Mouse (Mus musculus): ENCODE data around the gene Dnmt3l. TPM values are rescaled to one million over a fixed set of nuclear protein-coding genes. Genes with fewer than 3 reads are reported as not detected.
"Not testable (repeated sequence)": the region's sequence is repeated elsewhere in the genome, so short reads cannot be mapped to it uniquely, and the experiment has no call there.

Dnmt3l gene
- total RNA-seq, 1 experiment, result 388 TPM

GRCm38 (mm10) chr10:78008169-78008568, 33.6 kb upstream of the Dnmt3l start:
- no peak overlapping the region for H3K27ac ChIP-seq (ENCODE audit: insufficient read depth, low read depth, low read length, poor library complexity, severe bottlenecking)
- DNase-seq (ENCODE audit: low read depth, low spot score), result no peak
- in situ Hi-C loops (cut with MboI; ENCODE audit: low sequenced_read_pairs in 2 of 2, unreplicated experiment in 2 of 2), result no loop called here
- peak overlapping the region; percentile 89 for H3K9ac ChIP-seq (ENCODE audit: insufficient read depth, low read depth, low read length, poor library complexity, severe bottlenecking)
- TF ChIP-seq HCFC1 (IDR thresholded peaks at IDR 0.05; ENCODE audit: borderline replicate concordance, insufficient read depth, low read length) (no peak), CHD2 (IDR thresholded peaks at IDR 0.05; ENCODE audit: low read depth, low read length) (no peak), MAFK (IDR thresholded peaks at IDR 0.05; ENCODE audit: insufficient read depth, low read depth, low read length) (no peak), ZC3H11A (IDR thresholded peaks at IDR 0.05; ENCODE audit: borderline replicate concordance, low read depth, low read length) (no peak), ZNF384 (IDR thresholded peaks at IDR 0.05; ENCODE audit: low read depth, low read length) (no peak)
- peaks cover 0 to 10% of the 10 kb centered on the region in 2 experiments; a peak in 1 of 4 replicates for H3K4me1 ChIP-seq (ENCODE audit: control insufficient read depth in 2 of 2, insufficient read depth in 2 of 2, low read length in 2 of 2, poor library complexity in 1 of 2)
- peak overlapping the region; percentile 81 to 99 for H3K4me3 ChIP-seq (ENCODE audit: insufficient read depth in 1 of 2, low read depth in 1 of 2, low read length in 2 of 2, poor library complexity in 1 of 2, severe bottlenecking in 1 of 2)
- peaks cover 20% of the 10 kb centered on the region; the same call in 1 of the 2 replicates for H3K36me3 ChIP-seq (ENCODE audit: control insufficient read depth, insufficient read depth, low read length, poor library complexity, severe bottlenecking)
- no peaks in the 10 kb centered on the region for H3K9me3 ChIP-seq (ENCODE audit: control insufficient read depth, insufficient read depth, low read depth, low read length)

DNA sequence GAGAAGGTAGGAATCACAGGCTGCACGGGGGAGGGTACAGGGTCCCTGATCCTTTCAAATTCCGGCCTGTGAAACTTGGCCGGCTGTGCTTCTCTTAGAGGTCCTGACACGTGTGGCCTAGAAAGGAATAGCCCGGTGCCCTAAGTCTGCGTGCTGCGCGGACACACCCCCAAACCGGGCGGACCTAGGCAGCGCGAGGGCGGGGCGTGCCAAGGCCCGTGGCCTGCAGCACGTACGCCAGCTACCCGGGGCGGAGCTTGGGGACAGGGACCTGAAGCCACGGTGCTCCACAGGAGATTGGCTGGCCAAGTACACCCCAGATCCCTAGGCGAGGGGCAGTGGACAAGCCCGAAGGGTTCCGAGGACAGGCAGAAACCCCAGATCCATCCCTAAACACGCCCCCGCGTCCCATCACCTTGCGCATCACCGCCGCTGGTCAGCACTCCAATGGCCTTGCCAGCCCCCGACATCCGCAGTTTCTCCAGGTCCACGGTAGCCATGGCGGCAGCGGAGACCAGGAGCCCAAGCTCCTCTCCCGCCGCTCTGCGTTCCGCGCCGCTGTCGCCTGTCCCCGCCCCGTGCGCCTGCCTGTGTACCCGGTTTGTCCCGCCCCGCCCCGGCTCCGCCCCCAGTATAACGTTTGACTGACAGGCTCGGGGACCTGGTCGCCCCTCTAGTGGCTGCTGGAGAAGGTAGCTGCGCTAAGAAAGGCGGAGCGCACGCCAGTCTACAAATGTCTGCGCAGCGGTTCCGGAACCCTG, 32.4 kb upstream of the Dnmt3l start:
- Histone ChIP-seq H3K36me3 (ENCODE audit: control insufficient read depth, insufficient read depth, low read length, poor library complexity, severe bottlenecking) (peaks cover 18% of the 10 kb centered on the region; the same call in 1 of the 2 replicates), H3K27ac (ENCODE audit: insufficient read depth, low read depth, low read length, poor library complexity, severe bottlenecking) (peak overlapping the region; percentile 93), H3K9me3 (ENCODE audit: control insufficient read depth, insufficient read depth, low read depth, low read length) (no peaks in the 10 kb centered on the region), H3K9ac (ENCODE audit: insufficient read depth, low read depth, low read length, poor library complexity, severe bottlenecking) (peak overlapping the region; percentile 89), H3K4me1 (ENCODE audit: control insufficient read depth in 2 of 2, insufficient read depth in 2 of 2, low read length in 2 of 2, poor library complexity in 1 of 2) (peaks cover 0 to 10% of the 10 kb centered on the region in 2 experiments; a peak in 1 of 4 replicates), H3K4me3 (ENCODE audit: insufficient read depth in 1 of 2, low read depth in 1 of 2, low read length in 2 of 2, poor library complexity in 1 of 2, severe bottlenecking in 1 of 2) (peak overlapping the region; percentile 81 to 99)
- TF ChIP-seq ZC3H11A (IDR thresholded peaks at IDR 0.05; ENCODE audit: borderline replicate concordance, low read depth, low read length), result no peak
- no peak for TF ChIP-seq MAFK (IDR thresholded peaks at IDR 0.05; ENCODE audit: insufficient read depth, low read depth, low read length)
- no peak for TF ChIP-seq ZNF384 (IDR thresholded peaks at IDR 0.05; ENCODE audit: low read depth, low read length)
- no peak; the same call in 1 of the 2 replicates for TF ChIP-seq HCFC1 (IDR thresholded peaks at IDR 0.05; ENCODE audit: borderline replicate concordance, insufficient read depth, low read length)
- no peak for TF ChIP-seq CHD2 (IDR thresholded peaks at IDR 0.05; ENCODE audit: low read depth, low read length)
- DNase-seq (ENCODE audit: low read depth, low spot score), result peak; percentile 95
- in situ Hi-C loops (cut with MboI; ENCODE audit: low sequenced_read_pairs in 2 of 2, unreplicated experiment in 2 of 2), result no loop called here

GRCm38 (mm10) chr10:78009945-78010293, 31.8 kb upstream of the Dnmt3l start, which contains the start of gene Pfkl:
Pfkl (minus strand) TSS chr10:78010083.
- Histone ChIP-seq H3K36me3 (ENCODE audit: control insufficient read depth, insufficient read depth, low read length, poor library complexity, severe bottlenecking) (peaks cover 15% of the 10 kb centered on the region; the same call in 1 of the 2 replicates), H3K4me1 (ENCODE audit: control insufficient read depth in 2 of 2, insufficient read depth in 2 of 2, low read length in 2 of 2, poor library complexity in 1 of 2) (peaks cover 0 to 10% of the 10 kb centered on the region in 2 experiments; a peak in 1 of 4 replicates), H3K4me3 (ENCODE audit: insufficient read depth in 1 of 2, low read depth in 1 of 2, low read length in 2 of 2, poor library complexity in 1 of 2, severe bottlenecking in 1 of 2) (peak within 1 kb of the TSS; percentile 81 to 99), H3K27ac (ENCODE audit: insufficient read depth, low read depth, low read length, poor library complexity, severe bottlenecking) (peak within 1 kb of the TSS; percentile 93), H3K9me3 (ENCODE audit: control insufficient read depth, insufficient read depth, low read depth, low read length) (no peaks in the 10 kb centered on the region), H3K9ac (ENCODE audit: insufficient read depth, low read depth, low read length, poor library complexity, severe bottlenecking) (peak within 1 kb of the TSS; percentile 89)
- TF ChIP-seq ZC3H11A (IDR thresholded peaks at IDR 0.05; ENCODE audit: borderline replicate concordance, low read depth, low read length) (no peak), MAFK (IDR thresholded peaks at IDR 0.05; ENCODE audit: insufficient read depth, low read depth, low read length) (peak; percentile 49; the same call in 1 of the 2 replicates), HCFC1 (IDR thresholded peaks at IDR 0.05; ENCODE audit: borderline replicate concordance, insufficient read depth, low read length) (0 out of 2 replicates have a peak, but pooled peaks have one; percentile 63), ZNF384 (IDR thresholded peaks at IDR 0.05; ENCODE audit: low read depth, low read length) (no peak), CHD2 (IDR thresholded peaks at IDR 0.05; ENCODE audit: low read depth, low read length) (no peak)
- in situ Hi-C loops (cut with MboI; ENCODE audit: low sequenced_read_pairs in 2 of 2, unreplicated experiment in 2 of 2), result no loop called here
- peak; percentile 64 for DNase-seq (ENCODE audit: low read depth, low spot score)

DNA sequence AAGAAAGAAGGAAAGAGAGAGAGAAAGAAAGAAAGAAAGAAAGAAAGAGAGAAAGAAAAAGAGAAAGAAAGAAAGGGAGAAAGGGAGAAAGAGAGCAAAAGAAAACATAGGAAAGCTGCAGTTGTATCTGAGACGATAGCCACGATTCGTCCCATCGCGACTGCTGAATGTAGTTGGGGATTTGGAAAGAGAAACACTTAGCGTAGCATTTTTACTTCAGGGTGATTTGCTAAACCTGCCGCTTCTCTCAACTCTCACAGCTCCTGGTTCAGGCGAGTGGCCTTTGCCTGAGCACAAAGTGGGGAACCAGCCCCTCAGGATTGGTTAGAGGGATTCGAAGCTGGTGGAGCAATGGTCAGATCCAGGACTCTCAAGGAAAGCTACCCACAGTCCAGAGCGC, 31.4 kb upstream of the Dnmt3l start:
- Histone ChIP-seq H3K4me3 (ENCODE audit: insufficient read depth in 1 of 2, low read depth in 1 of 2, low read length in 2 of 2, poor library complexity in 1 of 2, severe bottlenecking in 1 of 2) (peak overlapping the region; percentile 9 to 99; a peak in 3 of 4 replicates), H3K27ac (ENCODE audit: insufficient read depth, low read depth, low read length, poor library complexity, severe bottlenecking) (no peak overlapping the region), H3K36me3 (ENCODE audit: control insufficient read depth, insufficient read depth, low read length, poor library complexity, severe bottlenecking) (peaks cover 13% of the 10 kb centered on the region; the same call in 1 of the 2 replicates), H3K9me3 (ENCODE audit: control insufficient read depth, insufficient read depth, low read depth, low read length) (no peaks in the 10 kb centered on the region), H3K9ac (ENCODE audit: insufficient read depth, low read depth, low read length, poor library complexity, severe bottlenecking) (peak overlapping the region; percentile 21; the same call in 1 of the 2 replicates), H3K4me1 (ENCODE audit: control insufficient read depth in 2 of 2, insufficient read depth in 2 of 2, low read length in 2 of 2, poor library complexity in 1 of 2) (peaks cover 0 to 8% of the 10 kb centered on the region in 2 experiments; a peak in 1 of 4 replicates)
- TF ChIP-seq ZNF384 (IDR thresholded peaks at IDR 0.05; ENCODE audit: low read depth, low read length) (no peak), ZC3H11A (IDR thresholded peaks at IDR 0.05; ENCODE audit: borderline replicate concordance, low read depth, low read length) (no peak), HCFC1 (IDR thresholded peaks at IDR 0.05; ENCODE audit: borderline replicate concordance, insufficient read depth, low read length) (no peak), MAFK (IDR thresholded peaks at IDR 0.05; ENCODE audit: insufficient read depth, low read depth, low read length) (0 out of 2 replicates have a peak, but pooled peaks have one; percentile 4)
- in situ Hi-C loops (cut with MboI; ENCODE audit: low sequenced_read_pairs in 2 of 2, unreplicated experiment in 2 of 2), result no loop called here
- DNase-seq (ENCODE audit: low read depth, low spot score), result no peak

DNA sequence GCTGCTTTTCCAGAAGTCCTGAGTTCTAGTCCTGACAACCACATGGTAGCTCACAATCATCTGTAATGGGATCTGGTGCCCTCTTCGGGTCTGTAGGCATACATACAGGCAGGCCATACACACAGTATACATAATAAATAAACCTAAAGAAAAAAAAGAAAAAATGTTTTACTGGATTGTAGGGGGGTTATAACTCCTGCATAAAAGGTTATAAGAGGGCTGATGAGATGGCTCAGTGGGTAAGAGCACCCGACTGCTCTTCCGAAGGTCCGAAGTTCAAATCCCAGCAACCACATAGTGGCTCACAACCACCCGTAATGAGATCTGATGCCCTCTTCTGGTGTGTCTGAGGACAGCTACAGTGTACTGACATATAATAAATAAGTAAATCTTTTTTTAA, 30.6 kb upstream of the Dnmt3l start:
- H3K36me3 ChIP-seq (ENCODE audit: control insufficient read depth, insufficient read depth, low read length, poor library complexity, severe bottlenecking); H3K27ac ChIP-seq (ENCODE audit: insufficient read depth, low read depth, low read length, poor library complexity, severe bottlenecking); H3K9me3 ChIP-seq (ENCODE audit: control insufficient read depth, insufficient read depth, low read depth, low read length); H3K4me1 ChIP-seq (ENCODE audit: control insufficient read depth in 2 of 2, insufficient read depth in 2 of 2, low read length in 2 of 2, poor library complexity in 1 of 2); in situ Hi-C loops (cut with MboI; ENCODE audit: low sequenced_read_pairs in 2 of 2, unreplicated experiment in 2 of 2); H3K4me3 ChIP-seq (ENCODE audit: insufficient read depth in 1 of 2, low read depth in 1 of 2, low read length in 2 of 2, poor library complexity in 1 of 2, severe bottlenecking in 1 of 2); DNase-seq (ENCODE audit: low read depth, low spot score); H3K9ac ChIP-seq (ENCODE audit: insufficient read depth, low read depth, low read length, poor library complexity, severe bottlenecking): not testable (repeated sequence)

All from ES-E14 (cell line).